Mouse (Mus musculus) adrenal gland, postnatal 0 days (tissue): ENCODE measurements around the gene Qpct. TPM values are rescaled to one million over a fixed set of nuclear protein-coding genes. Genes with fewer than 3 reads are reported as not detected.

Source experiments
- polyA plus RNA-seq: library from polyadenylated mRNA; unstranded; fragments of >200 nt; fragmentation: Nextera tagmentation; extraction: Ambion mirVana; gene quantifications from 2 replicates; pipeline ENCODE4 v1.2.1, GENCODE M21; 2015

The Qpct gene
- polyA plus RNA-seq, result 26.8 and 30.7 TPM in 2 replicates

DNA sequence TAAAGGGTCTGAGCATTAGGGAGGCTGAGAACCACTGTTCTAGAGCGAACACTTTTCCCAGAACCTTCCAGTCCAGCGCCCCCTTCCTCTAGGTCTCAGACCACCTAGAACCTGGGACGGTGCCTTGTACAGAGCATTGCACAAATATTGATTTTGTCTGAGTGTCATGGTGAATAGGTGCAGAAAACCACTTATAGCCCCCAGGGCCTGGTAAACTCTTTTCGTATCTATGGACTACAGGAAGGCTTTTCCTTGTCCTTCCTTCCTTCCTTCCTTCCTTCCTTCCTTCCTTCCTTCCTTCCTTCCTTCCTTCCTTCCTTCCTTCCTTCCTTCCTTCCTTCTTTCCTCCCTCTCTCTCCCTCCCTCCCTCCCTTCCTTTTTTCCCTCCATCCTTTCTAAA, at the start of gene Qpct:
Gene Qpct, plus strand, starts transcription at position 301 of the 400 bp plus-strand sequence.

DNA sequence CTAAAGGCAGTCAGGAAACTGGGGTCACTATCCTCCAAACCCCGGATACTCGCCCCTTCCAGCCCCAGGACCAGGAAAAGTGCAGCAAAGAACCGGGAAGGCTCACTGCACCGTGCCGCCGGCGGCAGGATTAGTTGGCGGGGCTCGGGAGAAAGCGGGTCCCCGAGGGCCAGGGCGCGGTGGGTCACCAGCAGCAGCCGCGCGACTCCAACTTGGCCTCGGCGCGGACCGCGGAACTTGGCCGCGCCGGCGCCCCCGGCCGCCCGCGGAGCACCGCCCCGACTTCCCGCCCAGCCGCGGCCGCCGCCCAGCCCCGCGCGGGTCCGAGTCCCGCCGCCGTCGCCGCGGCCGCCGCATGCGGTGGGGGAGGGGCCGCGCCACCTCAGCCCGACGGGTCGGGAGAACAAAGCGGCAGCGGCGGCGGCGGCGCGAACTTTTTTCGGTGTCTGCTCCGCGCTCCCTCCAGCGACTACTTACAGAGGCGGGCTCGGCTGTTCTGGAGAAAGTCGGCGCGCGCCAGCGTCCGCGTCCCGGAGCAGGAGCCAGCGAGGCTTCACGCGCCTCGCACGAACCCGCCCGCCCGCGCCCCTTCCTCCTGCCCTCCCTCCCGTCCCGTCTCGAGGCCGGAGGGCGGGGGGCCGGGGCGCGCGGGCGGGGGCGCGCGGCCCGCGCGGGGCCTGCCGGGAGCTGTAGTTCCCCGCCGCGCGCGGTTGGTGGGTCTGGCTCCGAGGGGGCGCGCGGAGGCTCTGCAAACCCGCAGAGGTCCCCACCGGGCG, 31.3 kb upstream of the Qpct start, which contains the start of gene Prkd3:
Gene Prkd3, minus strand, starts transcription at position 609 of the 776 bp plus-strand sequence.

Other genes with a start within 250 kb of the Qpct start
- gene Heatr5b, start 216.5 kb upstream of the Qpct start, polyA plus RNA-seq, result 5.3 and 6.5 TPM in 2 replicates
- gene Gpatch11, start 216.3 kb upstream of the Qpct start, polyA plus RNA-seq, result 39.6 and 48.8 TPM in 2 replicates
- gene Eif2ak2, start 169.3 kb upstream of the Qpct start, polyA plus RNA-seq, result 13.3 and 20.6 TPM in 2 replicates
- gene Sult6b1, start 144.9 kb upstream of the Qpct start, polyA plus RNA-seq, result 0.22 and 0.90 TPM in 2 replicates
- gene Cebpzos, start 135.4 kb upstream of the Qpct start, polyA plus RNA-seq, result 222 and 311 TPM in 2 replicates
- gene Cebpz, start 114.8 kb upstream of the Qpct start, polyA plus RNA-seq, result 43.0 and 58.4 TPM in 2 replicates
- 34.8 and 48.2 TPM in 2 replicates for gene Ndufaf7, start 114.8 kb upstream of the Qpct start, polyA plus RNA-seq
- gene Prkd3, start 31.1 kb upstream of the Qpct start, polyA plus RNA-seq, result 14.5 and 17.2 TPM in 2 replicates